Mouse (Mus musculus) midbrain, embryonic 13.5 days (tissue): ENCODE results near the gene 2510039O18Rik. TPM values are rescaled to one million over a fixed set of nuclear protein-coding genes. Genes with fewer than 3 reads are reported as not detected.
A peak's percentile ranks its signal among the peaks of the same experiment; 100 is the strongest.

Experiments
- ATAC-seq: fragments of 200-750 bp; cut with Nextera tagmentation; 2 replicates; pipeline ENCODE4 v1.8.0; 2017; ENCODE audit warnings: mild to moderate bottlenecking, moderate TSS enrichment, moderate library complexity
- H3K27ac ChIP-seq: fragments of 300-500 bp; sonication (generic); 2 replicates; pipeline ENCODE4 v1.5.1; 2015; ENCODE audit warnings: inconsistent platforms, mild to moderate bottlenecking, moderate library complexity
- H3K27me3 ChIP-seq: fragments of 300-500 bp; sonication (generic); 2 replicates; pipeline ENCODE4 v1.6.1; 2015; ENCODE audit warnings: mild to moderate bottlenecking, inconsistent platforms
- H3K36me3 ChIP-seq: fragments of 300-500 bp; sonication (generic); 2 replicates; pipeline ENCODE4 v1.6.1; 2015; ENCODE audit warnings: mild to moderate bottlenecking, inconsistent platforms
- H3K4me1 ChIP-seq: fragments of 300-500 bp; sonication (generic); replicated peaks from 2 replicates; pipeline ENCODE4 v1.6.1; 2015; ENCODE audit warnings: inconsistent platforms
- H3K4me2 ChIP-seq: fragments of 300-500 bp; sonication (generic); replicated peaks from 2 replicates; pipeline ENCODE4 v1.6.1; 2015; ENCODE audit warnings: moderate library complexity, mild to moderate bottlenecking, inconsistent platforms
- H3K4me3 ChIP-seq: fragments of 300-500 bp; sonication (generic); replicated peaks from 2 replicates; pipeline ENCODE4 v1.5.1; 2015; ENCODE audit warnings: mild to moderate bottlenecking, inconsistent platforms
- H3K9ac ChIP-seq: fragments of 300-500 bp; sonication (generic); replicated peaks from 2 replicates; pipeline ENCODE4 v1.6.1; 2015; ENCODE audit warnings: mild to moderate bottlenecking, inconsistent platforms
- H3K9me3 ChIP-seq: fragments of 300-500 bp; sonication (generic); 2 replicates; pipeline ENCODE4 v1.6.1; 2016; ENCODE audit warnings: mild to moderate bottlenecking, inconsistent platforms
- WGBS: fragments of 180-500 bp; shearing (Covaris S2); methylation state at CpG from one replicate; pipeline ENCODE4 v1.1.7; 2015; 5-methylcytosine and 5-hydroxymethylcytosine counted together
- polyA plus RNA-seq: library from polyadenylated mRNA; unstranded; fragments of >200 nt; fragmentation: Nextera tagmentation; extraction: Ambion mirVana; gene quantifications from 2 replicates; pipeline ENCODE4 v1.2.1, GENCODE M21; 2015

Gene 2510039O18Rik
- polyA plus RNA-seq, 1 experiment from 2014 or later: 13.6 TPM

GRCm38 (mm10) chr4:147918459-147919121 lies 22.1 kb upstream of the 2510039O18Rik start:
- Histone ChIP-seq H3K9ac (no peak overlapping the region), H3K4me1 (peaks cover 8% of the 10 kb centered on the region), H3K4me2 (no peak overlapping the region), H3K27me3 (no peaks in the 10 kb centered on the region), H3K27ac (no peak overlapping the region), H3K36me3 (0 out of 2 replicates have a peak, but pooled peaks cover under 1% of the 10 kb centered on the region), H3K9me3 (no peaks in the 10 kb centered on the region), H3K4me3 (no peak overlapping the region)
- 60% methylated on average over 7 of the region's 7 CpGs for WGBS
- peak; percentile 22; the same call in 1 of the 2 replicates for ATAC-seq

- 26% methylated on average over 10 of the region's 10 CpGs for WGBS
- Histone ChIP-seq H3K4me3 (no peak overlapping the region), H3K27me3 (no peaks in the 10 kb centered on the region), H3K9me3 (no peaks in the 10 kb centered on the region), H3K27ac (no peak overlapping the region), H3K4me2 (no peak overlapping the region; the same call in 1 of the 2 replicates), H3K4me1 (peaks cover 8% of the 10 kb centered on the region), H3K9ac (no peak overlapping the region), H3K36me3 (0 out of 2 replicates have a peak, but pooled peaks cover 4% of the 10 kb centered on the region)
- peak; percentile 41; the same call in 1 of the 2 replicates for ATAC-seq
Measured at GRCm38 (mm10) chr4:147920973-147921372, 19.7 kb upstream of the 2510039O18Rik start.

GRCm38 (mm10) chr4:147922341-147922740 lies 18.4 kb upstream of the 2510039O18Rik start:
- Histone ChIP-seq H3K27ac (no peak overlapping the region), H3K27me3 (no peaks in the 10 kb centered on the region), H3K9me3 (no peaks in the 10 kb centered on the region), H3K4me3 (no peak overlapping the region), H3K4me2 (no peak overlapping the region), H3K36me3 (0 out of 2 replicates have a peak, but pooled peaks cover 4% of the 10 kb centered on the region), H3K4me1 (peaks cover 8% of the 10 kb centered on the region), H3K9ac (no peak overlapping the region)
- no peak for ATAC-seq
- 85% methylated on average over 11 of the region's 11 CpGs for WGBS

GRCm38 (mm10) chr4:147927705-147928104 lies 13.0 kb upstream of the 2510039O18Rik start:
- no peak for ATAC-seq
- H3K9me3 ChIP-seq: no peaks in the 10 kb centered on the region
- no peaks in the 10 kb centered on the region for H3K27me3 ChIP-seq
- H3K4me2 ChIP-seq: no peak overlapping the region
- WGBS: 49% methylated on average over 8 of the region's 8 CpGs
- H3K4me3 ChIP-seq: no peak overlapping the region
- no peak overlapping the region for H3K27ac ChIP-seq
- 0 out of 2 replicates have a peak, but pooled peaks cover 4% of the 10 kb centered on the region for H3K36me3 ChIP-seq
- no peak overlapping the region for H3K9ac ChIP-seq
- 0 out of 2 replicates have a peak, but pooled peaks cover 3% of the 10 kb centered on the region for H3K4me1 ChIP-seq

GRCm38 (mm10) chr4:147928136-147928535 lies 12.6 kb upstream of the 2510039O18Rik start:
- ATAC-seq: no peak
- H3K4me3 ChIP-seq: no peak overlapping the region
- H3K4me1 ChIP-seq: 0 out of 2 replicates have a peak, but pooled peaks cover 3% of the 10 kb centered on the region
- no peak overlapping the region for H3K27ac ChIP-seq
- H3K4me2 ChIP-seq: no peak overlapping the region
- H3K9me3 ChIP-seq: no peaks in the 10 kb centered on the region
- no peak overlapping the region for H3K9ac ChIP-seq
- H3K36me3 ChIP-seq: 0 out of 2 replicates have a peak, but pooled peaks cover 4% of the 10 kb centered on the region
- WGBS: 8% methylated on average over 9 of the region's 9 CpGs
- no peaks in the 10 kb centered on the region for H3K27me3 ChIP-seq

- Histone ChIP-seq H3K9me3 (no peaks in the 10 kb centered on the region), H3K27ac (no peak overlapping the region), H3K9ac (no peak overlapping the region), H3K36me3 (0 out of 2 replicates have a peak, but pooled peaks cover 4% of the 10 kb centered on the region), H3K4me2 (no peak overlapping the region), H3K27me3 (no peaks in the 10 kb centered on the region), H3K4me1 (0 out of 2 replicates have a peak, but pooled peaks cover 3% of the 10 kb centered on the region), H3K4me3 (no peak overlapping the region)
- WGBS: 65% methylated on average over 7 of the region's 7 CpGs
- ATAC-seq: no peak
Measured at GRCm38 (mm10) chr4:147928540-147928939, 12.2 kb upstream of the 2510039O18Rik start.

- Histone ChIP-seq H3K27me3 (no peaks in the 10 kb centered on the region), H3K4me1 (0 out of 2 replicates have a peak, but pooled peaks cover 4% of the 10 kb centered on the region), H3K27ac (no peak overlapping the region), H3K9ac (no peak overlapping the region), H3K4me2 (no peak overlapping the region), H3K36me3 (no peaks in the 10 kb centered on the region), H3K4me3 (no peak overlapping the region), H3K9me3 (no peaks in the 10 kb centered on the region)
- 94% methylated on average over 14 of the region's 14 CpGs for WGBS
- no peak for ATAC-seq
Measured at GRCm38 (mm10) chr4:147930946-147931345, 9.7 kb upstream of the 2510039O18Rik start.

- Histone ChIP-seq H3K4me2 (no peak overlapping the region), H3K9me3 (no peaks in the 10 kb centered on the region), H3K27ac (no peak overlapping the region), H3K9ac (no peak overlapping the region), H3K4me1 (peaks cover 10% of the 10 kb centered on the region), H3K36me3 (no peaks in the 10 kb centered on the region), H3K4me3 (no peak overlapping the region), H3K27me3 (peaks cover 11% of the 10 kb centered on the region)
- ATAC-seq: no peak
- 59% methylated on average over 3 of the region's 3 CpGs for WGBS
Measured at GRCm38 (mm10) chr4:147934134-147934533, 6.6 kb upstream of the 2510039O18Rik start.

- no peaks in the 10 kb centered on the region for H3K9me3 ChIP-seq
- no peaks in the 10 kb centered on the region for H3K36me3 ChIP-seq
- no peak overlapping the region for H3K4me2 ChIP-seq
- no peak overlapping the region for H3K27ac ChIP-seq
- no peak for ATAC-seq
- WGBS: 76% methylated on average over 4 of the region's 4 CpGs
- peaks cover 11% of the 10 kb centered on the region for H3K27me3 ChIP-seq
- peaks cover 10% of the 10 kb centered on the region for H3K4me1 ChIP-seq
- no peak overlapping the region for H3K4me3 ChIP-seq
- no peak overlapping the region for H3K9ac ChIP-seq
Measured at GRCm38 (mm10) chr4:147934611-147935010, 6.1 kb upstream of the 2510039O18Rik start.

GRCm38 (mm10) chr4:147935904-147936303 lies 4.8 kb upstream of the 2510039O18Rik start:
- Histone ChIP-seq H3K4me3 (peak overlapping the region; percentile 57), H3K4me1 (peaks cover 14% of the 10 kb centered on the region), H3K27me3 (peaks cover 11% of the 10 kb centered on the region), H3K9me3 (no peaks in the 10 kb centered on the region), H3K9ac (peak overlapping the region; percentile 69), H3K4me2 (peak overlapping the region; percentile 84), H3K27ac (no peak overlapping the region), H3K36me3 (no peaks in the 10 kb centered on the region)
- 24% methylated on average over 9 of the region's 9 CpGs for whole genome bisulfite sequencing
- ATAC-seq: no peak

GRCm38 (mm10) chr4:147936331-147936954 lies 4.3 kb upstream of the 2510039O18Rik start, which contains the start of gene Plod1:
TSS of gene Plod1 (minus strand) at chr4:147936767.
- under 1% methylated on average over 50 of the region's 51 CpGs for WGBS
- ATAC-seq: peak; percentile 49
- Histone ChIP-seq H3K9me3 (no peaks in the 10 kb centered on the region), H3K4me2 (peak within 1 kb of the TSS; percentile 84), H3K4me3 (peak within 1 kb of the TSS; percentile 57), H3K9ac (peak within 1 kb of the TSS; percentile 69), H3K27ac (no peak within 1 kb of the TSS), H3K27me3 (peaks cover 11% of the 10 kb centered on the region), H3K36me3 (no peaks in the 10 kb centered on the region), H3K4me1 (peaks cover 16% of the 10 kb centered on the region)

- peak overlapping the region; percentile 57 for H3K4me3 ChIP-seq
- no peak overlapping the region for H3K27ac ChIP-seq
- no peak for ATAC-seq
- H3K4me1 ChIP-seq: peaks cover 22% of the 10 kb centered on the region
- H3K4me2 ChIP-seq: peak overlapping the region; percentile 84
- WGBS: 42% methylated on average over 3 of the region's 3 CpGs
- no peaks in the 10 kb centered on the region for H3K9me3 ChIP-seq
- no peaks in the 10 kb centered on the region for H3K36me3 ChIP-seq
- peaks cover 11% of the 10 kb centered on the region for H3K27me3 ChIP-seq
- peak overlapping the region; percentile 69; the same call in 1 of the 2 replicates for H3K9ac ChIP-seq
Measured at GRCm38 (mm10) chr4:147937021-147937420, 3.7 kb upstream of the 2510039O18Rik start.
